Mouse (Mus musculus) embryonic stem cell, embryonic (primary cell): ENCODE results near the gene Arhgap11a.

Source experiments
- CTCF ChIA-PET, 4 experiments: fragments of 300-600 bp in 2 of 4; fragments of 350-600 bp in 2 of 4; sonication (Branson Sonifier 250); formaldehyde crosslinking; loops; one replicate each; lab custom pipeline; 2022; ENCODE audit warnings: inconsistent platforms in 2 of 4; lab: Charles Lee
- POLR2A ChIA-PET, 4 experiments: fragments of 300-600 bp in 2 of 4; fragments of 350-600 bp in 2 of 4; sonication (Branson Sonifier 250); formaldehyde crosslinking; loops; one replicate each; lab custom pipeline; 2022; ENCODE audit warnings: antibody characterized with exemption in 4 of 4, inconsistent platforms in 1 of 4; lab: Charles Lee

Arhgap11a gene

DNA sequence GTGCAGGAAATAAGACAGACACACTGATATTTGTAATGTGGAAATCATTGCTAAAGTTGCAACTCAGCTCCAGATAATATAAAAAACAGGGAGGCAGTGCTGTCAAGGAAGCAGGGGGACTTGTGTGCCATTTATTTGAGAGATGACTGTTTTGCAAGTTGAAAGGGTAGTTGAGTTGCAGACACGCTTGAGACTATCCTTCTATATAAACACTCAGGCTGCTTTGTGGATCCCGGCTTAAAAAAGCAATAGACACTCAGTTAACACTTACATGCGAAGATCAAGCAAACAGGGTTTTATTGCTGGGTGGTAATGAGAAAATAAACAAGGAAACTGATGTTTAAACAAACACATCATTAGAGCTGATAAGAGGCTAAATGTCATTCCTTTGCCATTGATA lies 63.6 kb downstream of the Arhgap11a start:
- CTCF ChIA-PET = interaction anchor here in 1 of 4 experiments (1.0 kb wide), 1 partner anchor 287 kb away, joined by 3 read pairs; no protein-coding TSS in a partner anchor
- POLR2A ChIA-PET = no interaction called here

- POLR2A ChIA-PET = no interaction called here
- CTCF ChIA-PET = no interaction called here
These were observed 66.9 kb downstream of the Arhgap11a start for GRCm38 (mm10) chr2:113781521-113781920.
